Mouse (Mus musculus) ES-E14 (cell line): ENCODE measurements around the gene Dok4. TPM values are rescaled to one million over a fixed set of nuclear protein-coding genes. Genes with fewer than 3 reads are reported as not detected.
"Not testable (repeated sequence)": the region's sequence is repeated elsewhere in the genome, so short reads cannot be mapped to it uniquely, and the experiment has no call there.

Experiments used
- DNase-seq: peaks from one replicate; pipeline ENCODE4 v3.0.0-alpha.2; 2013; ENCODE audit warnings: low read depth, low spot score
- H3K27ac ChIP-seq: 2 replicates; pipeline ENCODE4 v1.5.1; 2012; ENCODE audit warnings: low read depth, mild to moderate bottlenecking, low read length, moderate library complexity, mixed read lengths; ENCODE audit not compliant: poor library complexity, insufficient read depth, severe bottlenecking
- H3K36me3 ChIP-seq: 2 replicates; pipeline ENCODE4 v1.6.1; 2012; ENCODE audit warnings: mild to moderate bottlenecking, low read length, moderate library complexity, mixed read lengths; ENCODE audit not compliant: control insufficient read depth, poor library complexity, insufficient read depth, severe bottlenecking
- H3K4me1 ChIP-seq, 2 experiments: fragments of 150-350 bp in 1 of 2; sonication (generic) in 1 of 2; 2 replicates each; pipeline ENCODE4 v1.6.1; 2012; ENCODE audit warnings: low read length in 2 of 2, mild to moderate bottlenecking in 1 of 2, mixed read lengths in 1 of 2; ENCODE audit not compliant: control insufficient read depth in 2 of 2, insufficient read depth in 2 of 2, poor library complexity in 1 of 2
- H3K4me3 ChIP-seq, 2 experiments: fragments of 150-350 bp in 1 of 2; sonication (generic) in 1 of 2; 2 replicates each; pipeline ENCODE4 v1.5.1; 2012; ENCODE audit warnings: low read length in 2 of 2, low read depth in 1 of 2, mild to moderate bottlenecking in 1 of 2, mixed read lengths in 1 of 2; ENCODE audit not compliant: insufficient read depth in 1 of 2, poor library complexity in 1 of 2, severe bottlenecking in 1 of 2
- H3K9ac ChIP-seq: 2 replicates; pipeline ENCODE4 v1.6.1; 2012; ENCODE audit warnings: low read depth, mild to moderate bottlenecking, low read length, mixed read lengths; ENCODE audit not compliant: poor library complexity, insufficient read depth, severe bottlenecking
- H3K9me3 ChIP-seq: fragments of 150-350 bp; sonication (generic); 2 replicates; pipeline ENCODE4 v1.6.1; 2012; ENCODE audit warnings: low read depth, mild to moderate bottlenecking, low read length; ENCODE audit not compliant: control insufficient read depth, insufficient read depth
- CHD2 ChIP-seq: IDR thresholded peaks from 2 replicates; pipeline ENCODE4 v1.6.1; 2014; ENCODE audit warnings: mild to moderate bottlenecking, low read depth, low read length, inconsistent platforms
- HCFC1 ChIP-seq: IDR thresholded peaks from 2 replicates; pipeline ENCODE4 v1.6.1; 2012; ENCODE audit warnings: low read length, inconsistent platforms, borderline replicate concordance; ENCODE audit not compliant: insufficient read depth
- MAFK ChIP-seq: IDR thresholded peaks from 2 replicates; pipeline ENCODE4 v1.6.1; 2014; ENCODE audit warnings: mild to moderate bottlenecking, low read depth, low read length, inconsistent platforms; ENCODE audit not compliant: insufficient read depth
- ZC3H11A ChIP-seq: IDR thresholded peaks from 2 replicates; pipeline ENCODE4 v1.6.1; 2012; ENCODE audit warnings: low read depth, mild to moderate bottlenecking, inconsistent platforms, low read length, borderline replicate concordance
- ZNF384 ChIP-seq: IDR thresholded peaks from 2 replicates; pipeline ENCODE4 v1.6.1; 2012; ENCODE audit warnings: low read depth, low read length, inconsistent platforms
- in situ Hi-C, 2 experiments: fragments of 600-800 bp; cut with MboI; formaldehyde crosslinking; loops; one replicate each; pipeline ENCODE4 v1.15.1; 2025; ENCODE audit warnings: low sequenced_read_pairs in 2 of 2, inconsistent platforms in 1 of 2; ENCODE audit not compliant: unreplicated experiment in 2 of 2
- total RNA-seq: library from RNA; depleted of rRNA; stranded (reverse); fragments of 300-350 nt; gene quantifications from 2 replicates; pipeline ENCODE4 v1.2.3, GENCODE M21; 2012

Dok4 gene
- total RNA-seq, 1 experiment = 4.9 TPM

DNA sequence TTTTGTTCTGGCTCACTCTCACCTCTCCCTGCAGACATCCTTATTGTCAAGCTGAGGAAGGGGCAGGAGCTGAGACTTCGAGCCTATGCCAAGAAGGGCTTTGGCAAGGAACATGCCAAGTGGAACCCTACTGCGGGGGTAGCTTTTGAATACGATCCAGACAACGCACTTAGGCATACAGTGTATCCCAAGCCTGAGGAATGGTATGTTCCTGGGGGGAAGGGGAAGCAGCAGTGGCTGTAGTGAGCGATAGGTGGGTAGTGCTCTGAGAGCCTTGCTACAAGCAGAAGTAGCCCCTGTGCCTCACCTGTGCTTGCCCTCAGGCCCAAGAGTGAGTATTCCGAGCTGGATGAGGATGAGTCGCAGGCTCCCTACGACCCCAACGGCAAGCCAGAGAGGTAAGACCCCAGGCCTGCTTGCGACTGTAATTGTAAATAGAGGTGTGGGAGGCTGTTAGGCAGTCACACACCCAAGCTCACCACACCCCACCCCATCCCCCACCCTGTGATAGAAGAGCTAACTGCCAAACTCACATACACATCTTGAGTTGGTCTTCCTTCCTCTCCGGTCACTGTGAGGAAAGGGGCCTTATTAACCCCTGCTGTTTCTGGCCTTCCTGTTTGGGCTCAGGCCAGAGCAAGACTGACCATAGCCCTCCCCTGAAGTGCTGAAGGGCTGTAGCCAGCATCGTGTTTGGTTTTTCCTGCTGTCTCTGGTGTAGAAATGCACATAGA lies 13.5 kb downstream of the Dok4 start:
- TF ChIP-seq ZC3H11A (no peak), CHD2 (no peak), MAFK (no peak), ZNF384 (no peak), HCFC1 (no peak)
- no peak overlapping the region for H3K9ac ChIP-seq
- no peak overlapping the region for H3K4me3 ChIP-seq
- H3K9me3 ChIP-seq = no peaks in the 10 kb centered on the region
- in situ Hi-C loops = no loop called here
- H3K27ac ChIP-seq = no peak overlapping the region
- peaks cover 53% of the 10 kb centered on the region for H3K36me3 ChIP-seq
- H3K4me1 ChIP-seq = peaks cover 0 to 20% of the 10 kb centered on the region in 2 experiments; a peak in 2 of 4 replicates
- DNase-seq = no peak

DNA sequence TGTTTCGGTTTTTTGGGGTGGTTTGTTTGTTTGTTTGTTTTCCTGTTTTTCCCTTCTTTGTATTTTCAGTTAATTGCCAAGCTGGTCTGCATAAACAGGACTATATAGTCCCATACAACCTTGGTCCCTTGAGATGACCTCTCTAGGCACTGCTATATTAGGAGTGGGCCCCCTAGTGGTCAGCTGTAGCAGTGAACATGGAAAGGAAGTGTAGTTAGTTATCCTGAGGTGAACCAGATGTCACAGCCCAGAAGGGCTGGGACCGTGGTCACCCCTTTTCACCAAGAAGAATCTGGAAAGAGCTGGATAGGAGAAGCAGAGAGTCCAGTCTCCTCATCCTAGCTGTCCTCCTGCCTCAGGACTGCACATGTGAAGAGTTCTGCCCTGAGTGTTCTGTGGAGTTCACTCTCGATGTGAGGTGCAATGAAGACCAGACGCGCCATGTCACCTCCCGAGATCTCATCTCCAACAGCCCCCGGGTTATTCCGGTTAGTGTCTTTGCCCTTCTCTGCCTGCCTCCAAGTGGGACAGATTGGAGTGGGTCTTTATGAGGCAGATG lies 14.7 kb downstream of the Dok4 start:
- no peak for TF ChIP-seq HCFC1
- TF ChIP-seq MAFK = no peak
- TF ChIP-seq ZC3H11A = no peak
- TF ChIP-seq ZNF384 = no peak
- TF ChIP-seq CHD2 = no peak
- Histone ChIP-seq H3K9ac (no peak overlapping the region), H3K27ac (no peak overlapping the region), H3K4me3 (no peak overlapping the region), H3K9me3 (no peaks in the 10 kb centered on the region), H3K36me3 (peaks cover 48% of the 10 kb centered on the region), H3K4me1 (peaks cover 0 to 20% of the 10 kb centered on the region in 2 experiments; a peak in 2 of 4 replicates)
- in situ Hi-C loops = no loop called here
- DNase-seq = peak; percentile 50

DNA sequence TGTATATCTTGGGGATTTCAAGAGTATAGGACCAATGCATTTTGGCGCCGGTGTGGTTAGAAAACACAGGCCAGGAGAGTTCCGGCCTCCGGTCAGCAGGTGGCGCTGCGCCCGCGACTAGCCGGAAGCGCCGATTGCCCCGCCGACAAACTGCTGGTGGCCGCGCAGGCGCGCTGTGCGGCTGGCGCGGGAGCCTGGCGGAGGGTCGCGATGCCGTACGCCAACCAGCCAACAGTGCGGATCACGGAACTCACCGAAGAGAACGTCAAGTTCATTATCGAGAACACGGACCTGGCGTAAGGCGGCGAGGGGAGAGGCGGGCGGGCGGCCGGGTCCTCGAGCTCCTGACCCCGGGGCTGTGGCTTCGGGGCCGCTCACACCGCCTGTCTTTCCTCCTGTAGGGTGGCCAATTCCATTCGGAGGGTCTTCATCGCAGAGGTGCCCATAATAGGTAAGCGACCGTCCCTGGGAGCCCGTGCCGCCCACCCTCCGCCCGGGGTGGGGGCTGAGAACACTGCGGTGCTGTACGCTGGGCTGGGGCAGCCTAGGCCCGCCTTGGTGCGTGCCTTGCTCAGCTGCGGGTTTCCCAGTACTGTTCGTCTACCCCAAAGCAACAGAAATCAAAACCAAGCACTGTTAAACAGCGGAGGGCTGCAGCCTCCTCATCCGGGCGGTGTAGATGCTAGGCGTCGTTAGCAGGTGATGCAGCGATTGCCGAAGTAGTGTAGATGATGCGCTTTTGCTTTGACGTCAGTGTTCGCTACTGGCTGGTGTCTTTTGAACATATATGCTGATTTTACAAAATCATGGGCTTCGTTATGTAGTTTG lies 18.6 kb downstream of the Dok4 start, which contains the start of gene Polr2c:
Gene Polr2c (plus strand): TSS at position 105 of the 828 bp plus-strand sequence.
- Histone ChIP-seq H3K27ac (no peak within 1 kb of the TSS), H3K4me3 (peak within 1 kb of the TSS; percentile 89 to 95), H3K9ac (peak within 1 kb of the TSS; percentile 96), H3K4me1 (peaks cover 0 to 10% of the 10 kb centered on the region in 2 experiments; a peak in 2 of 4 replicates), H3K36me3 (peaks cover 30% of the 10 kb centered on the region), H3K9me3 (no peaks in the 10 kb centered on the region)
- in situ Hi-C loops = no loop called here
- TF ChIP-seq HCFC1 (peak; percentile 75), ZC3H11A (no peak), MAFK (0 out of 2 replicates have a peak, but pooled peaks have one; percentile 22), ZNF384 (no peak), CHD2 (no peak)
- peak; percentile 63 for DNase-seq

DNA sequence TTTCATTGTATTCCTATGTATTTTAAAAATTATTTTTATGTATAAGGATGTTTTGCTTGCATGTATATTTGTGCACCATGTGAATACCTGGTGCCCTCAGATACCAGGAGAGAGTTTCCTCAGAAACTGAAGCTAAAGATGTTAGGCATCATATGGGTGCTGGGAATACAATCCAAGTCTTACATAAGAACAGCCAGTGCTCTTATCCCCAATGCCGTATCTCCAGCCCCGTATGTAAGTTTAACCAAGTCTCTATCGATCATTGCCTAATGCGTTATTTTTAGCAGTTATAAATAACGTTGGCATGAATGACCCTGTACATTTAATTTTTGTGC lies 19.2 kb downstream of the Dok4 start:
- Histone ChIP-seq H3K9me3 (no peaks in the 10 kb centered on the region), H3K27ac (no peak overlapping the region), H3K36me3 (peaks cover 27% of the 10 kb centered on the region), H3K4me3 (peak overlapping the region in 1 of 2 experiments; percentile 57; a peak in 2 of 4 replicates), H3K4me1 (peaks cover 0 to 8% of the 10 kb centered on the region in 2 experiments; a peak in 2 of 4 replicates), H3K9ac (no peak overlapping the region; the same call in 1 of the 2 replicates)
- TF ChIP-seq ZNF384 = no peak
- TF ChIP-seq CHD2 = no peak
- TF ChIP-seq HCFC1 = no peak
- TF ChIP-seq MAFK = no peak
- no peak for TF ChIP-seq ZC3H11A
- in situ Hi-C loops = no loop called here
- DNase-seq = no peak

DNA sequence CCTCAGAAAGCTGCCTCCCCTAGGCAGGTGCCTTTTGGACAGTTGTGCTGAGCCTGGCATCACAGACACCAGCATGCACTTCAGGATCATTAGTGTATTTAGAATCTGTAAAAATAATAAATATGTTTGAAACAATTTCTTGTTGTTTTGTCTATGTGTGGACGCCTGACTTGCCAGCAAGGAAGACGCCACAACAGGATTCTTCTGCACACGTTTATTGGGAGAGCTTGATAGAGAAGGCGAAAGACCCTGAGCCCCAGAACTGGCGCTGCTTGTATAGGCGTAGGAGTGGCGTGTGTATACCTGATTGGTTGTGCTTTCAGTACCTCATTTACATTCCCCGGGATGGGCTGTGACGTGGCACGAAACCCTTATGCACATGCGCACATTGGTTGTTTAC lies 21.4 kb downstream of the Dok4 start:
- H3K27ac ChIP-seq, H3K9me3 ChIP-seq, H3K4me3 ChIP-seq, H3K4me1 ChIP-seq, H3K9ac ChIP-seq, DNase-seq, in situ Hi-C loops: not testable (repeated sequence)
- peaks cover 27% of the 10 kb centered on the region for H3K36me3 ChIP-seq
